Mouse (Mus musculus) brain, embryonic 18.5 days (tissue): ENCODE measurements at regions not wholly inside any gene's neighbourhood (a gene's known extent, or its start where the extent isn't known, plus 50 kb on each side); places are given as distances from the start of the nearest gene placed in this dataset.

Experiments
- DNase-seq: peaks from one replicate; pipeline ENCODE4 v3.0.0-alpha.2; 2012; ENCODE audit warnings: low read depth, low spot score

DNA sequence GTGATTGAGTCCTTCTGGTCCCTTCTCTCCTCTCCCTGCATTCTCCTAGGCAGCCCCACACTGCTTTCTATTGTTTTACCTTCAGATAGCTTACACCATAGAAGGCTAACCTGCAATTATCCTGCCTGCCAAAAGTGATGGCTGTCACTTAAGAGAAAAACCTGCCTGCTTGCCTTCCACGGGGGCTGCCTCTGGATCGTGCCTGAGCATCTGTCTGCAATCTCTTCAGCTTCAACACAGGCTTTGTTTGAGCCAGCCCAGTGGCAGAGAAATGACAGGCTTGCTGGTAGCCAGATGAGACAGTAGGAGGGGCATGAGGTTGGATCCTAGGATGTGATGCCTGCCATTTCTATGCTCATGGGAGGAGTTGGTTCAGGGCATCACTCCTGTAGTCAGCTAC, 345.2 kb upstream of the Tshz3 start:
- no peak for DNase-seq

DNA sequence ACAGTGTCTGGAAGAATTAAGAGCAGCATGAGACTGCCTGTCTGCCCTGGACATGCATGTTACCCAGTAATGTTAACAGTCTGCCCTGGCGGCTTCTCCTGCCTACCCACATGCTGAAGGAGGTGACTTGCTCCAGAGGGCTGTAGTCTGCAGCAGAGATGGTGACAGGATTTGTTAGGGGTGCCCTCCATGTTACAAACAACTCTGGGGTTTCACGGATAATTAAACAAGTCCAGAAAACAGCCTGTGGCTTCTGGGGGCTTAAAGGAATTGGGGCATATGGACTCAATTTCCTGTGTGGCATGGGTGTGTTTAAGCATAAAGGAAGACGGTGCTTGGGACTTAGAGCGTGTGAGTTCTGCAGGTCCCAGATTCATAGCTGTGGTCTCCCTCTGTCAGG, 347.3 kb upstream of the Tshz3 start:
- DNase-seq: no peak

DNA sequence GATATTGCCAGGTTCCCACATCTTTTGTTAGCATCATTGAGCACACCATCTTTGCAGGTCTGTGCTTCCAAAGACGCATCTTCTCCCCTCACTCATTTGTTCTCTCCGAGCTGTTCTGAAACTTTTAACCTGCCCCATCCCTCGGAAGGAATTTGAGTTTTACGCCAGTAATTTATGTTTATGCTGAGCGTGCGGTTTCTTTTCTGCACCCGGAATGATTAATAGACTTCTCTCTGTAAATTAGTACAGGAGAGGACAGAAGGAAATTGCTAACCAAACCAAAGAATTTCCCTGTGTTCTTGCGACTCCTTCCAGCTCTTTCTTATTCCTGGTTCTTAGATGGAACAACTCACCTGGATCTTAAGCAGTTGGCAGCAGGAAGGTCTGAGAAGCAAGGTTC, 349.7 kb upstream of the Tshz3 start:
- no peak for DNase-seq

DNA sequence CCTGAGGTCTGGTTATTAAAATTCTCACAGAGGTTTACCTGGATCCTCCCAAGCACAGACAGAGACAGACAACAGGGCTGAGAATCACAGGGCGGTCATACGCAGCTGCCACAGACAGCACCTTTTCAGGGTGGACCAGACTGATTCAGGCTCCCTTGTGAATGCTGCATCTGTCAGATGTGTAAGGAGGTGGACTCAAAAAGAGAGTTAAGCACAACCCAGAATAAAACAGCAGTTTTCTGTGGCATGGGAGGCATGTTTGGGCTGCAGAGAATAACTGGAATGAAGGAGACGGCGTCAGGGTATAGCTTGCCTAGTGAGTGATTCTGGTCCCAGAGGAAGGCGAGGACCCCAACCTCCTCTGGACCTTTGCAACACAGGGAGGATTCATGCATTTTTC, 363.1 kb upstream of the Tshz3 start:
- no peak for DNase-seq

DNA sequence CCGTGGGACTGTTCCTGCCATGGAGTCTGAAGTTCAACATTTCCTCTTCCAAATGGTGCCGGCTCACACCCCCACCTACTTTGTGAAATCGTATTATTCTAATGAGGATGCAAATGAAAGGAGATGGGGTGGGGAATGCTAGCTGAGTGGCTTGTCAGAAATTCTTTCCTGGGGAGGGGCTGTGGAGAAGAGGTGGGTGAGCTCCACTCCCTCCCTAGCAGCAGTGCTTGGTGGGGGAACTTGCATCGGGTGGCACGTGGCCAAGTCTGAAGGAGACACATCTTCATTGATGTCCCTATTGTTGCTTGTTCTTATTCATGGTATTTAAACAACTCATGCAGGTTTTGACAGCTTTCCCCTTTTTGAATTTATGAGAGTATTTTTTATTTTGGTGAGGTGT, 363.8 kb upstream of the Tshz3 start:
- no peak for DNase-seq

DNA sequence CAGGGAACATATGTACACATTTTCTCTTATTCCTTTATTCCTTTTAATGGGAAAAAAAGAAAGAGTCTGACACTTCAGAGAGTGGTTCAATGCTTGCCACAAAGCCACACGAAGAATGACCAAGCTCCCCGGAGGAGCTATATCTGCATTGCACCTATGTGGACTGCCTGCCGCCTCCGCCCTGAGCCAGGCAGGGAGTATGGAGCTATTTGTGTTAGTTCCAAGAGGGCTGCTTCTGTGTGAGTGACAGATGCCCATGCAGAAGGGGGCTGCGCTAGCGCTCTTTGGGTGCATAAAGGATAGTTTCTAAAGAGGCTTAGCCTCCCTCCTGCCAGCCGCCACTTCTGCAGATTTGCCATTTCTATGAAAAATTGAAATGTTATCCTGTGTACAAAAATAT, 365.3 kb upstream of the Tshz3 start:
- no peak for DNase-seq

DNA sequence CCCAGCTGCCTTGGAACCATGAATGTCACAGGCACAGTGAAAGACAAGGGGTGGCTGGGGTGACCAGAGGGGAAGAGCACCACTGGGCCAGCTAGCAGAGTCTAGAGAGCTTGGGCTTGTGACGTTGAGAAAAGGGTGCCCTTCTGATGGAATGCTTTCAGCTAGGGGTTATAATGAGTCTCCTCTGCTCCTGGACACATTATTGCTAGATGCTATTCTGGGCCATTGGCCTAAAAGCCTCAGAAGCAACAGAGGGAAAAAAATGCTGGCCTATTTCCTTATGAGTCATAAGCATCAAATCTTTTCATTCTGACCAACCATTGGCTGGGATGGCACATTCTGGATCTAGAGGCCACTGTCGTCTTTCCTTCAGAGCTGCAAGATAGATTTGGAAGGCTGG, 369.8 kb upstream of the Tshz3 start:
- DNase-seq: no peak

DNA sequence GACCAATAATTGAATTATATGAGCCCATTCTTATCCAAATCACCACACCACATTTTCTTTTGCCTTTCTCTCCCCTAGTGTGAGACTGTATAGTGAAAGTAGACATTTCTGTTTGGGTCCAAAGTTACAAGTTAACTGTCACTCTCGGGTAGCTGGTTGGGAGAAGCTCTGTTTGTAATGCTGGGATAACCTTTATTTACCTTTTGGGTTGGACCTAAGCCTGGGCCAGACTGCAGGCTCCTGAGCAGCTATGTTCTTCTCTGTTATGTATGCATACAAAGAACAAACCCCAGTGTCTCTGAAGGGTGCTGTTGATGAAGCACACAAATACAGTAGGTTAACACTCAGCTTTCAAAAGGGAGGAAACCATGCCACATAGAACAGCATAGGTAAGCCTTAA, 373.9 kb upstream of the Tshz3 start:
- no peak for DNase-seq

DNA sequence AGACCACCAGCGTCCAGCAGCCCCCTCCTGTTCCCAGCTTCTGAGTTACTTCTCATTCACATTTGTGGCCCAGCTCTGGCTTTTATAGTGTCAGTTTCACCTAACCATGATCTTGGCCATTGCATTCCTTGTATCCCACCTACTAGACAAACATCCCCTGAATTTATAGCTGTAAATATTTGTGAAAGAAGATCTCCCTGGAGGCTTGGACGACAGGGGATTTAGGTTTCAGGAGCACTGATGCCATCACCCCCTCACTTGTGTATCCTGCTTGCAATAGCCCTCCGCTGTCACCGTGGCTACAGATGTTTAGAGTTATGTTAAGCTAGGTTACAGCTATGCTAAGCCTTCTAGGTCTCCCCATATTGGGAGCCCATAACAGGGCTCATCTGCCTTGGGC, 375.7 kb upstream of the Tshz3 start:
- no peak for DNase-seq

DNA sequence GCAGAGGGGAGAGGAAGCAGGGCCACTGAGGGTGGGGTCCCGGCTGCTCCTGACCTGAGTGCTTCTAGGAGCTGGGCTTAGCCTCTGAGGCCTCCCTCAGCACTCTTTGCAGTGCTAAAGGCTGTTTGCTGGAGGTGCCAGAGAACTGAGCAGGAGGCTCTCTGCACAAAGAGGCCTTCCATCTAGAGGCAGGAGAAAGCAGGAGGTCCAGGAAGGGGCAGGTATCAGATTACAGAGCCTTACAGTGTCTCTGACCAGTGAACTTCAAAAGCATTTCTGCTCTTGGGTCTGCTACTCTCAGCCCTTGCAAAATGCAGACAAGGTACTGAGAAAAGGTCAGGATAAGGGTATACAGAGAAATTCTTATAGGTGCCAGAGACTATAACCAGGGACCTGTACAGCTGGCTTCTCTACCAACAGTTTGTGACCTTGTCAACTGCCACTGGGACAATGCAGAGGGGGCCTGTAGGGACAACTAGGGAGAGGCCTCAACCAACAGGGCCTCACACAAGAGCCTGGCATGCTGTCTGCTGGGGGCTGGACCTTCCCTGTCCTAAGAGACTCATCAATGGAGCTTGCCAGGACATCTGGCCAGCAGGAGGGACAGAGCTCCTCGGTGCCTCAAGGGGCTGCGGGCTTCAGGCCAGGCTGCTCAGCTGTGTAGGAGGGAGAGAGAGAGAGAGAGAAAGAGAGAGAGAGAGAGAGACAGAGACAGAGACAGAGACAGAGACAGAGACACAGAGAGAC, 380.3 kb upstream of the Tshz3 start:
- DNase-seq: no peak

DNA sequence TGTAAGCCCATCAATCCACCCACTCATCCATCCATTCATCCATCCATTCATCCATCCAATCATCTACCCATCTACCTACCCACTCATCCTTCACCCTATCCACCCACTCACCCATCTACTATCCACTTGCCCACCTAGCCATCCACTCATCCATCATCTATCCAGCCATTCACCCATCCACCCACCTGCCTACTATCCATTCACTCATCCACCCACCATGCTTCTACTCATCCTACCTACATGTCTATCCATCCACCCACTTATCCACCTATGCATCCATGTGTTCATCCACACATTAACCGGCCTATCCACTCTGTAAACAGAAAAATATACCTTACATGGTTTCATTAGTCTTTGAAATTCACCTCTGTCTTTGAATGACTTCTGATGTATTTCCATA, 384.2 kb upstream of the Tshz3 start:
- no peak for DNase-seq

DNA sequence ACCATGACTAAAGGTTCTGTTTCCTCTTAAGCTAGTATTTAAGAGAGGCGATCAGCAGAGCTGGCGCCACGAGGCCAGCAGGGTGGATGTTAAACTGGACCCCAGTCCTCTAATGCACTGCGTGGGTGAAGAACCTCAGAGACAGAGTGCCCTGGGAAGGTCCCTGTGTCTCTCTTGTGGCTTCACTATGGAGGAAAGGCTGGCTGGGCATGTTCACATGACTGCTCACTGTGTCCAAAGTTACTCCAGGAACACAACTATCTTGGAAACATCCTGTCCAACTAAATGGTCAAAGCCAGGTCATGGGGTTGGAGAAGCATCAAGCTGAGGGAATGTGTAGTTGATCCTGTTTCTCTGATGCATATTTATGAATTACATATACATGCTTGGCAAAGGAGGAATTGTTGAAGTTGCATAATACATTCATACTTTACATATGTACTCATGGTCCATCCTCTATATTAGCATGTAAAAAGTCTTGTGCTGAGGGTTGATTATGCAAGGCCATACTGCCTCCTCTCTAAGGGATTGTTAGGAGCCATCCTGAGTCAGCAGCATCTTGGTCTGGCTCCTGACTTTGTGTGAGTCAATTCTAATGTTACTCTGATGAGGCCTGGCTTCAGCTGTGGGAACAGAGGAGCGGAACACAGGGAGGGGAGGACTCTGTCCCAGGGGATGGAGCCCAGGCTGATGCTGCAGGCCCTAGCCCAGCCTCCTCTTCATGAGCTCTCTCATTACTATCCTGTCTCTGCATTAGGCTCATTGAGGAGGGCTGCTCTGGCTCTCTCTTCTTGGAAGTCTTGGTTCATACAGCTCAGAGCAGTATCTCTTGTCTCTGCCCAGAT, 387.9 kb upstream of the Tshz3 start:
- no peak for DNase-seq

DNA sequence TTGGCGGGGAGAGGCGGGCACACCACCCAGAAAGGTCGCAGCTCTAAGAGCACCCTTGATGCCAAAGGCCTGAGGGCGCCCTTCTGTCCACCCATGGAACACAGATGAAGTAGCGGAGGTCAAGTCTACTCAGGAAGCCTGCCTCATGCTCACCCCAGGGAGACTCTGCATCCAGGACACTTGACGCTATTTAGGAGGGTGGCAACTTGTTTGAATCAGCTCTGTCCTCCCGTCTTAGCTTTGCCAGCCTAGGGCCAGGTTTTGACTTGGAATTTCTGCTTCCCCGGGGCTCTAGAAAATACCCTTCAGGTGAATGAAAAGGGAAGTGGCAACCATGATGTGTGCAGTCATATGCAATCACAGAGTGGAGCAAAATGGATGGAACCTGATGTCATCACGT, 389.2 kb upstream of the Tshz3 start:
- DNase-seq: no peak

DNA sequence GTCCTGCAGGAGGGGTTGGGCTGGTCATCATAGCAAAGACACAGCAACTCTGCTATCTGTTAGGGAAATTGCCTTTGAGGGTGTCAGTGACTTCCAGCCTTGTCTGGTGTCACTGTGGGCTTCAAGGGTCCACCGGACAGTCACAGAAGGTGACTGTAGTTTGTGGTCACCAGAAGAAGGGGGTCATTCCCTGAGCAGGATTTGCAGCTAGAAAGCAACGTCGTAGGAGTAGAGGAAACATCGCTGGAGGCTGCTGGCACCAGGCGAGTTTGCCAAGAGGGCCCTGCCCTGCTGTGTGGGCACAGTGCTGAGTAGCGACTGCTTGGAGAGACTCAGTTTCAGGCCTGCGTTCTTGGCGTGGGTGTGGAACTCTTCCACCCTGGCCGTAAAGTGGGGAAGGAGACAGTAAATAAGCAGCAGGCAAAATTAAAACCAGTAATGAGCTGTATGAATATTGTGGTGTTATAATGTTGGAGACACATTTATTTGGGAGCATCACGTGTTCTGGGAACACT, 389.8 kb upstream of the Tshz3 start:
- no peak for DNase-seq

DNA sequence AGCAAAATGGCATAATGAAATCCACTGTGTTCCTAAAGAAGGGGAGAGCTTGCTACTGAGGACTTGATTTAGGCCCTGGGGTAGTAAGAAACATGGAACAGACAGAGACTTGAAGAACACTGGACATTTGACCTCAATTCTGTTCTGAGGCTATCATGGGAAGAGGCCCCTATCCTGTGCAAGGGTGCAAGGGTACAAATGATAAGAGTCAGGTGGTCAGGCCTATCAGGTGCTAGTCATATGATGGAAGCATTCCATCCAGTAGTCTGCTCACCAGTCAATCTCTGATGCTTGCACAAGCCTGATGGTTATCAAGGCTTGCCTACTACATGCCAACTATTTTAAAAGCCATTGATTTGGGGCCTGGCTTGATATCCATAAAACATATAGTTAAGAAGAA, 420.6 kb upstream of the Tshz3 start:
- no peak for DNase-seq

DNA sequence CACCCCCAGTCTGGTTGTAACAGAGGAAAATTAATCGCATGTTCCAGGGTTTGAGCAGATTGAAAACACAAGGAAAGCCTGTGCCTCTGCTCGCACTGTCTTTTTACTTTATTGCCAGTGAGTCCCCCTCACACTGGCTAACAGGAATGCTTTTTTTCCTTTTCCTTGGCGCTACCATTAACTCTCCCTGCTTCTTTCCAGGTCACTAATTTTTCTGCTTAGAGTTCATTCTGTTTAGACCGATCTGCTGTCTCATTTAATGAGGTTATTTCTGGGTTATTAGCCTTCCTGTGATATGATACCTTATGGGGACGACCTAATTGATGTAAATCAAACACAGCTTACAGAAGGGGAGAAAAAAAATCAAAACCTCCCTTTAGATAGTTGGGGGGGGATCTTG, 429.0 kb upstream of the Tshz3 start:
- no peak for DNase-seq

DNA sequence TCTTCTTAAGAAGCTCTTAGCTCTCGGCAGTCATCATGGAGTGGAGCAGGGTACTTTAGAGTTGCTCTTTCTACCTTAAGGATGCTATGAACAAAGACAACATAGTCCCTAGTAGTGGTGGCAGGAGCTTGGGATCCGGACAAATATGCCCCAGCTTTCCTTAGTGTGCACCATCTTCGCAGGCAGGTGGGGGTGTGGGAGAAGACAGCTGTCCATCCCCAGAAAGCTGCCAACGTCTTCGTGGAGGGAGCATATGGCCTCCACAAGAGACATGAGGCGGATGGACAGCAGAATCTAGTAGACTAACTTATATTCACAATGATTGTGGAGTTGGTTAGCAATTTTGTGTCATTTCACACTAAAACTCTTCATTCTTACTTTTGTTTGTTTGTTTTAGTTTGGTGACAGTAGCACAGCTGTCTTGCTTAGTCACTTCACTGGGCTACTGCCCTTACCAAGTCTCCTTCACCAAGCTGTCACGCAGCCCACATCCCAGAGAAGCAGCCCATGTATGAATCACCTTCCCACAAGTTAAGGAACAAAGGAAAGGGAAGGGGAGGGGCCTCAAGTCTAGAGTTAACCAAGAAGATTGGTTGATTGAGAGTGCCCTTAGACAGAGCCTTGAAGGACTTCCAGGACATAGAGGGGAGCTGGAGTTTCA, 432.6 kb upstream of the Tshz3 start:
- no peak for DNase-seq

DNA sequence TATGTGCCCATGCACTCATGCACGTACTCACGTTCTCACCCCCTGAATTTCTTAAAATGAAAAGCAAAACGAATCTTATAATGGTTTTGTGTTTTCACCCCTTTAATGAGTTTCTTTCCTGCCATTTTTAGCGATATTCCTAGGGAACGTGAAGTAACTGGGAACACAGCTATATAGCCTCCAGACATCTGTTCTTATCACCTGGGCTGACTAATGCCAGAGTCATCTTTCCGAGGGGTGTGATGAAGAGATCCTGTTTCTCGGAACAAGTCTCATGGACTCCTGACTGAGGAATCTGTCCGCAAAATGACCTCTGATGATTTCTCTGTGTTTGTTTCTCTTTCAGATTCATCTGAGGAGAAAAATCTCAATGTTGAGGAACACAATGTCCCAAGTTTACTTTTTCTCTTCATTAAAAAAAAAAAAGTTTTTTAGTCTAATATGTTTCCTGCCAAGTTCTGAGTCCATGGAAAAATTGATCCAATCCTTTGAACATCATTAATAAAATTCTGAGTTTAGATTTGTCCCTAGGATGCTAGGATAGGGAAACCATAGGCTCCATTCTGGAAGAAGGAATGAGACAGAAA, 435.7 kb upstream of the Tshz3 start:
- no peak for DNase-seq

DNA sequence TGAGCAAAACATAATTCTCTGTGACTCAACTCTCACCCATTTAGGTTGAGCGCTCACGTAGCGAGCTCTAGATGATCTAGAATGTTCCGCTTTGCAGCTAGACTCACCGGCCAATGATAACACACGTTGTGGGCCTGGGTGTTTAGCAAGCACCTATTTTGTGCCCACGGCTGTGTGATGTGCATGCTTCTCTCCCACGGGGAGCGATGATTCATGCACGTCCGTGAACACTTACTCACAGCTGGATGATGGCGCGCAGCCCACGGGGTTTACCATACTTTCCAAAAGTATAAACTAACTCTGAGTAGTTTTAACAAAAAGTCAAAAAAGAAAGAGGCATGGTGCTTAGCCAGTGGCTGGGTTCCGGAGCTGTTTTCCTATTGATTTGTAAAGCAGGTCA, 440.8 kb upstream of the Tshz3 start:
- no peak for DNase-seq

DNA sequence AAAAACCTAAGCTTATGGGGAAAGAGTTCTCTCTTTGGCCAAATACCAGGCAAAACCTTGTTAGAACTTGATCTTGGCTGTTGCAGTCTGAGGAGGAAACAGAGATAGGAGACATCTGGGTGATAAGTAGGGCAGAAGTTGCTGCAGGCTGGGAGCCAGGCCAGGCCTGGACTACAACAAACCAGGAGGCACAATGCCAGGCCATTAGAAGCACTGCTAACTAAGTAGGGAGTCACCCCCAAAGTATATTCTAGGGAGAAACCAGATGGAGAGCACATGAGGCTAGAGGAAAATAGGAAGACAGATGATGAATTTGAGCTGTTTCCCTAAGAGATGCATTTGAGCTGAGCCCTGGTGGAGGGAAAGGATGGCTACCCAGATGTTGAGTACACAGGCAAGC, 444.6 kb upstream of the Zfp507 start:
- no peak for DNase-seq

DNA sequence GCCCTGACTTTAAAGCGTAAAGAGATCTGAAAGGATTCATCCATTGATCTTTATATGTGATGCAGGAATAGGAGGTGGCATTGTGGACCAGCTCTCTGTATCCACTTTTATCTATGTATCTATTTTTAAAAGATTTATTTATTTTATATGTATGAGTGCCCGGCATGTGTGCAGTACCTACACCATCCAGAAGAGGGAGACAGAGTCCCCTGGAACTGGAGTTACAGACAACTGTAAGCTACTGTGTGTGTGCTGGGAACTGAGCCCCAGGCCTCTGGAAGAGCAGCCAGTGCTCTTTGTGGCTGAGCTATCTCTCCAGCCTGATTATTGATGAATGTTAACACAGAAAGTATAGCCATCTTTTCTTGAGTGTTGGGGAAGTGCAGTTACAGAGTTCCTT, 433.9 kb upstream of the Zfp507 start:
- no peak for DNase-seq

DNA sequence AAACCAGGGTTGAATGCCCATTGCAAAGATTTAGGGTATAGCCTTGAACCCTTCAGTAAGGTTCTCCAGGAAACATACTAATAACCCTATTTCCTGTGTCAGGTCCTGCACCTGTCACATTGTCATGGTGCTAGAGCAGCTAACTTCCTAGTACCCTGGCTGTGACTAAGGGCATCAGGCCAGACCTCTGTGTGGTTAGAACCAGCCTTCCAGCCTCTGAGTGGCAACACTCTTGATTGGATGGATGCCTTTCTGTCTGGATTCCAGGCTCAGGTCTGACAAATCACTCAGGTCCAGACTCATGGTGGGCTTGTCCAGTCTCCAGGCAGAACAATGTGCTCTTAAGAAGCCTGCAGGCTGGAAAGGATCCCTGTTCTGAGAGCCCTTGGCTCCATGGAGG, 426.2 kb upstream of the Zfp507 start:
- DNase-seq: no peak
